ENCODE assay signal across 24 mouse cellular contexts in the genomic region with DNA sequence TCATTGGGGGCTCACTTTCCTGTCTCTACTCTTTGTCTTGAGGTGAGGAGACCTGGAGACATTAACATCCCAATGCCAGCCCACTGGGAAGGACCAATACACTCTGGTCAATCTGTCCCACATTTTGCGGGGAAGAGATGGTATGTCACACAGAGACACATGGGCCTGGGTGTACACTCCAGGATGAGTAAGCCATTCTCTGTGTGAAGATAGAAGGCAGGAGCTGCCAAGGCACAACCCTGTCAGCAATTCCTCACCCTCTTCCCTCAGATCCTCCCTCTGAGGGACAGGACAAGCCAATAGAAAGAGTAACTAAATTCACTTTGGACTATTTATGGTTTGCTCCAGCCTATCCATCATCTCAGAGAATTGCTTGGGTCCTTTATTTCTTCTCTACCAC.
"Had no signal": no experiment of that assay in that cellular context is flagged by ENCODE, and none has a peak within 500 bp of the region (broad histone marks: within the 10 kb centered on the region; RNA-seq: fewer than 3 reads in every experiment).

No protein-coding gene starts in this region.

- H3K27ac ChIP-seq: kidney, postnatal 0 days; layer of hippocampus, adult 2 months; limb, embryonic 10.5 days; limb, embryonic 13.5 days; liver, embryonic 12.5 days; liver, embryonic 15.5 days; lung, embryonic 15.5 days; midbrain, embryonic 10.5 days; midbrain, embryonic 13.5 days; neural tube, embryonic 13.5 days; stomach, postnatal 0 days had no signal

- H3K4me3 ChIP-seq: layer of hippocampus, adult 2 months; limb, embryonic 10.5 days; limb, embryonic 13.5 days; liver, embryonic 12.5 days; liver, embryonic 15.5 days; lung, embryonic 15.5 days; megakaryocyte, embryonic 14.5 days; midbrain, embryonic 10.5 days; midbrain, embryonic 13.5 days; myocyte; neural tube, embryonic 13.5 days had no signal

- DNase-seq: kidney, postnatal 25 days; layer of hippocampus, adult 9-11 months; liver; lung, adult 18-20 months; lung, postnatal 10 days; lung, postnatal 36 days; retina, postnatal 1 day; right cerebral cortex, postnatal 4 days; thymus, adult 2 months; thymus, postnatal 14 days; thymus, postnatal 4 days had no signal
